9 mouse cellular contexts compared by ENCODE assay signal in the genomic region with DNA sequence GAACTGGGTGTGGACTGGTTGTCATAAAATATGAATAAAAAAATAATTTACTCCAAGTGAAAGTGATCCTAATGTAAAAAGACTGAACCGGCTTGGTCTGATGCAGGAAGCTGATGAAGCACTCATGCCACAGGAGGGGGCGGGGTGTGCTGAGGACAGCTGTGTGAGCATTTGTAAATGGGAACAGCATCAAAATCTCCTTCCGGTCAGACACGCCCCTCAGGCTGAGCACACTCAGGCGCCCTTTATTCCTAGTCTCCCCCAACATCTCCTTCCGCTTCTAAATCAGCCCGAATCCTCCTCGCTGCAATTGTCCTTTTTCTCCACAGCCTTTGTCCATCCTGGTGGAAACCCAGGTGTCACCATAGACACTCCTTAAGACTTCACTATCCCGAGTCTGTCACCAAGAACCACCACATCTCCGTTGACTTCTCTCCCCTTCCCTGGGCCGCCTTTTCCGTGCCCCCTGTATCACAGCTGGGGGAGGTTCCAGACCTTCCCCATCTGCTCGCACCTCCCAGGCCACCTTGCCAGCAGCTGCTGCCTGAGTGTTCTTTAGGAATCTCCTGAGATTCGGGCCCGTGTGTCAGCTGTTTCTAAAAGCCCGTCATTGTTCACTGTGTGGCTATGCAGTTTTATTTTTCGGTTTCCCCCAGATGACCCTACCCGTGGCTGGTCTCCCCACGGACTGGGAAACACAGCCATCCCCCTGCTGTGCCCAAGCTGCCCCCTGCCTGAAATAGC. TPM values are rescaled to one million over a fixed set of nuclear protein-coding genes. Genes with fewer than 3 reads are reported as not detected.
DNase-seq lines count a peak whose midpoint lies in the region; ATAC-seq and TF ChIP-seq lines count a peak whose summit lies in the region.
"Had no signal": no experiment of that assay in that cellular context is flagged by ENCODE, and none has a peak within 500 bp of the region (broad histone marks: within the 10 kb centered on the region; RNA-seq: fewer than 3 reads in every experiment).

No protein-coding gene starts in this region.

- peaks cover 8% of the 10 kb centered on the region for H3K4me1 ChIP-seq in hindbrain, postnatal 0 days (ENCODE audit: insufficient read depth, low read length)
- no peaks in the 10 kb centered on the region; the same call in 1 of the 2 replicates for H3K4me1 ChIP-seq in liver, embryonic 16.5 days (ENCODE audit: control insufficient read depth, low read depth, low read length)
- peaks cover 10% of the 10 kb centered on the region for H3K4me1 ChIP-seq in neural tube, embryonic 13.5 days (replicated peaks)

- peak overlapping the region; percentile 55 for H3K4me2 ChIP-seq in hindbrain, postnatal 0 days (ENCODE audit: low read depth, low read length)
- H3K4me2 ChIP-seq in liver, embryonic 16.5 days (ENCODE audit: low read depth, low read length) = peak overlapping the region; percentile 39
- H3K4me2 ChIP-seq in neural tube, embryonic 13.5 days = peak overlapping the region; percentile 56

- peak overlapping the region; percentile 21 for H3K4me3 ChIP-seq in hindbrain, postnatal 0 days (ENCODE audit: low read length)
- no peak overlapping the region for H3K4me3 ChIP-seq in liver, embryonic 16.5 days (ENCODE audit: low read depth, low read length)
- H3K4me3 ChIP-seq in neural tube, embryonic 13.5 days = peak overlapping the region; percentile 23

- TF ChIP-seq CTCF in hindbrain, postnatal 0 days (IDR thresholded peaks at IDR 0.05; ENCODE audit: low read depth) = no peak

- no peaks in the 10 kb centered on the region for H3K36me3 ChIP-seq in hindbrain, postnatal 0 days (ENCODE audit: insufficient read depth, low read length)
- H3K36me3 ChIP-seq in liver, embryonic 16.5 days (ENCODE audit: control insufficient read depth, insufficient read depth) = no peaks in the 10 kb centered on the region
- no peaks in the 10 kb centered on the region for H3K36me3 ChIP-seq in neural tube, embryonic 13.5 days

- no peaks in the 10 kb centered on the region for H3K9me3 ChIP-seq in hindbrain, postnatal 0 days (ENCODE audit: low read length)
- H3K9me3 ChIP-seq in liver, embryonic 16.5 days (replicated peaks; ENCODE audit: control insufficient read depth, low read length) = no peaks in the 10 kb centered on the region
- H3K9me3 ChIP-seq in neural tube, embryonic 13.5 days = no peaks in the 10 kb centered on the region

- DNase-seq in adrenal gland, postnatal 14 days = peak; percentile 50
- DNase-seq in adrenal gland, adult 2 months = no peak
- peak; percentile 13 for DNase-seq in gastrocnemius, adult 8-10 months (ENCODE audit: low spot score in 2 of 2)
- peak; percentile 72 for DNase-seq in hindbrain, postnatal 0 days (ENCODE audit: low spot score)

- H3K27me3 ChIP-seq in hindbrain, postnatal 0 days (ENCODE audit: insufficient read depth, low read length) = no peaks in the 10 kb centered on the region
- H3K27me3 ChIP-seq in liver, embryonic 16.5 days (ENCODE audit: control insufficient read depth, insufficient read depth, low read depth, low read length) = no peaks in the 10 kb centered on the region
- no peaks in the 10 kb centered on the region for H3K27me3 ChIP-seq in neural tube, embryonic 13.5 days

- ATAC-seq in activated CD4-positive, CD25-positive, alpha-beta regulatory T cell, adult 4 months = peak; percentile 57
- peak; percentile 85 for ATAC-seq in hindbrain, postnatal 0 days
- peak; percentile 43 for ATAC-seq in liver, embryonic 16.5 days (ENCODE audit: low read depth)
- ATAC-seq in neural tube, embryonic 13.5 days (ENCODE audit: low read depth) = peak; percentile 92
- no peak for ATAC-seq in erythroblast, adult 5-6 weeks (replicated peaks; ENCODE audit: low FRiP score, poor library complexity, severe bottlenecking)

- WGBS in hindbrain, postnatal 0 days = 13% methylated on average over 19 of the region's 19 CpGs
- 14% methylated on average over 19 of the region's 19 CpGs for WGBS in liver, embryonic 16.5 days (ENCODE audit: insufficient replicate concordance)
- 8% methylated on average over 19 of the region's 19 CpGs for WGBS in neural tube, embryonic 13.5 days

- peak overlapping the region; percentile 48; the same call in 1 of the 2 replicates for H3K27ac ChIP-seq in hindbrain, postnatal 0 days
- H3K27ac ChIP-seq in liver, embryonic 16.5 days (ENCODE audit: low read length) = no peak overlapping the region
- peak overlapping the region; percentile 91 for H3K27ac ChIP-seq in neural tube, embryonic 13.5 days (replicated peaks)

- peak overlapping the region; percentile 37; the same call in 1 of the 2 replicates for H3K9ac ChIP-seq in hindbrain, postnatal 0 days (replicated peaks; ENCODE audit: low read length)
- no peak overlapping the region for H3K9ac ChIP-seq in liver, embryonic 16.5 days (ENCODE audit: low read depth, low read length)
- peak overlapping the region; percentile 65 for H3K9ac ChIP-seq in neural tube, embryonic 13.5 days

RNA-seq across cellular contexts. Expression of a gene that starts 7.2 kb away (rescaled TPM):
- not detected in 2 replicates for total RNA-seq in adrenal gland, postnatal 14 days (2021)
- total RNA-seq in adrenal gland, adult 2 months (2021) = not detected
- not detected in 2 replicates for polyA plus RNA-seq in adrenal gland, adult 2 months (2012; rRNA removed)
- polyA plus RNA-seq in activated CD4-positive, CD25-positive, alpha-beta regulatory T cell, adult 4 months (2017; shearing (Covaris generic)) = under 1 TPM in 1 of 2 experiments, not detected in 1; 0.62 TPM
- total RNA-seq in gastrocnemius, adult 8-10 months (2022) = not detected
- not detected in 2 replicates for total RNA-seq in hindbrain, postnatal 0 days (2014; rRNA removed)
- not detected in 2 replicates for polyA plus RNA-seq in hindbrain, postnatal 0 days (2015; fragmentation: Nextera tagmentation; extraction: Ambion mirVana)
- not detected in 2 replicates for polyA plus RNA-seq in liver, embryonic 16.5 days (2015; fragmentation: Nextera tagmentation; extraction: Ambion mirVana)
- not detected in 2 replicates for polyA plus RNA-seq in neural tube, embryonic 13.5 days (2015; fragmentation: Nextera tagmentation; extraction: Ambion mirVana)
- total RNA-seq in erythroblast, adult 5-6 weeks (2015; ENCODE audit: low replicate concordance) = not detected in 2 replicates
- not detected in 2 replicates for total RNA-seq in erythroblast, adult 5-6 weeks (2017; ENCODE audit: low replicate concordance)
- polyA plus RNA-seq: C2C12 had no signal
